8 mouse cellular contexts compared by ENCODE assay signal in the genomic region with DNA sequence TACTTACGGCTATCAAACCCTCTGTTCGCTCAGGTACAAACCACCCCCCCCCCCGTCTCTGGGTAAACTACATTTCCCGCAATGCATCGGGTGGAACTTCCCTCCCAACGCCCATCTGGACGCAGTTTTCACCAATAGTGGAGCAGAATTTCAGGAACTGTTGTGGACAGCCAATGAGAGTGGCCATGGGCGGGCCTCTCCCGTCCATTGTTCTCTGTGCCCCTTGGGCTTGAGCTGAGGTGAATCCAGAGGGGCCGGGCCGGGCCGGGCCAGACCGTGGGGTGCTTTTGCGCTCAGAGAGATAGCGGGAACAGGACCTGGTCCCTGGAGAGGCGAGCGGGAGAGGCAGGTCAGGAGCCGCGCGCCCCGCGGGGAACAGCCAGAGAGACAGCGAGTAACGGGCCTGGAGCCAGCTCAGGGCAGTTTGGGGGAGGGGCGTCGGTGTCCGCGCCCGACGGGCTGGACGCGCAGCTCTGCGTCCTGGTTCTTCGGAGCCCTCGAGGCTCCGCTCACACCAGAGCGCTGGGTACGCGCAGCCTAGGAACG. TPM values are rescaled to one million over a fixed set of nuclear protein-coding genes. Genes with fewer than 3 reads are reported as not detected.
DNase-seq lines count a peak whose midpoint lies in the region; ATAC-seq and TF ChIP-seq lines count a peak whose summit lies in the region.

Gene Zscan2, plus strand, starts transcription at position 192 of the 546 bp plus-strand sequence.

- peak within 1 kb of the TSS; percentile 72 for H3K27ac ChIP-seq in embryonic facial prominence, embryonic 13.5 days
- peak within 1 kb of the TSS; percentile 73 for H3K27ac ChIP-seq in kidney, adult 2 months (ENCODE audit: insufficient read depth, low read depth, low read length)
- H3K27ac ChIP-seq in limb, embryonic 12.5 days = peak within 1 kb of the TSS; percentile 85
- H3K27ac ChIP-seq in midbrain, embryonic 15.5 days = peak within 1 kb of the TSS; percentile 97
- peak within 1 kb of the TSS; percentile 69 for H3K27ac ChIP-seq in spleen, adult 2 months (ENCODE audit: insufficient read depth, low read length)

- TF ChIP-seq POLR2A in kidney, adult 2 months (IDR thresholded peaks at IDR 0.05; ENCODE audit: low read depth, low read length) = no peak
- no peak; the same call in 1 of the 2 replicates for TF ChIP-seq POLR2A in spleen, adult 2 months (IDR thresholded peaks at IDR 0.05; ENCODE audit: low read depth, low read length)

- peak; percentile 82 for DNase-seq in 3134 (ENCODE audit: extremely low read depth, insufficient read length, low spot score)
- DNase-seq in adrenal gland, postnatal 36 days = peak; percentile 90 to 91
- peak; percentile 92 to 96 for DNase-seq in heart, adult 18-20 months
- peak; percentile 97 for DNase-seq in kidney, adult 2 months
- DNase-seq in spleen, adult 2 months (ENCODE audit: low read depth in 1 of 2, low spot score in 2 of 2) = peak; percentile 85 to 88

- H3K9me3 ChIP-seq in embryonic facial prominence, embryonic 13.5 days = no peaks in the 10 kb centered on the region
- H3K9me3 ChIP-seq in limb, embryonic 12.5 days = no peaks in the 10 kb centered on the region
- H3K9me3 ChIP-seq in midbrain, embryonic 15.5 days = no peaks in the 10 kb centered on the region

- peaks cover 29% of the 10 kb centered on the region for H3K36me3 ChIP-seq in embryonic facial prominence, embryonic 13.5 days
- no peaks in the 10 kb centered on the region for H3K36me3 ChIP-seq in kidney, adult 2 months (ENCODE audit: control insufficient read depth, insufficient read depth, low read length)
- H3K36me3 ChIP-seq in limb, embryonic 12.5 days = peaks cover 29% of the 10 kb centered on the region
- H3K36me3 ChIP-seq in midbrain, embryonic 15.5 days (replicated peaks) = peaks cover 6% of the 10 kb centered on the region; the same call in 1 of the 2 replicates
- no peaks in the 10 kb centered on the region for H3K36me3 ChIP-seq in spleen, adult 2 months (ENCODE audit: control insufficient read depth, insufficient read depth, low read length)

- under 1% methylated on average over 40 of the region's 40 CpGs for WGBS in embryonic facial prominence, embryonic 13.5 days
- WGBS in kidney, adult 2 months = under 1% methylated on average over 40 of the region's 40 CpGs
- WGBS in limb, embryonic 12.5 days = under 1% methylated on average over 40 of the region's 40 CpGs
- WGBS in midbrain, embryonic 15.5 days = 0% methylated on average over 40 of the region's 40 CpGs
- under 1% methylated on average over 40 of the region's 40 CpGs for WGBS in spleen, adult 2 months

- peak within 1 kb of the TSS; percentile 97 for H3K9ac ChIP-seq in embryonic facial prominence, embryonic 13.5 days
- H3K9ac ChIP-seq in limb, embryonic 12.5 days (replicated peaks) = peak within 1 kb of the TSS; percentile 91
- H3K9ac ChIP-seq in midbrain, embryonic 15.5 days = peak within 1 kb of the TSS; percentile 99

- no peak for TF ChIP-seq CTCF in kidney, adult 2 months (conservative IDR thresholded peaks at IDR 0.05; ENCODE audit: insufficient read depth, insufficient read length, low read depth, low read length)
- no peak for TF ChIP-seq CTCF in spleen, adult 2 months (IDR thresholded peaks at IDR 0.05; ENCODE audit: extremely low read depth, insufficient read depth, insufficient read length, insufficient replicate concordance)

- peaks cover 36% of the 10 kb centered on the region for H3K4me1 ChIP-seq in embryonic facial prominence, embryonic 13.5 days
- peaks cover 12% of the 10 kb centered on the region for H3K4me1 ChIP-seq in kidney, adult 2 months (ENCODE audit: control insufficient read depth, insufficient read depth, low read length)
- peaks cover 25% of the 10 kb centered on the region for H3K4me1 ChIP-seq in limb, embryonic 12.5 days (replicated peaks)
- peaks cover 42% of the 10 kb centered on the region for H3K4me1 ChIP-seq in midbrain, embryonic 15.5 days
- H3K4me1 ChIP-seq in spleen, adult 2 months (ENCODE audit: control insufficient read depth, insufficient read depth, insufficient read length) = peaks cover 9% of the 10 kb centered on the region; the same call in 1 of the 2 replicates

- peak; percentile 98 for ATAC-seq in embryonic facial prominence, embryonic 13.5 days (ENCODE audit: insufficient number of reproducible peaks, insufficient read depth, low FRiP score, low TSS enrichment, low read depth)
- ATAC-seq in limb, embryonic 12.5 days (ENCODE audit: insufficient number of reproducible peaks, insufficient read depth, low FRiP score, low TSS enrichment, low read depth) = peak; percentile 98
- peak; percentile 98 for ATAC-seq in midbrain, embryonic 15.5 days (replicated peaks)

- no peaks in the 10 kb centered on the region for H3K27me3 ChIP-seq in embryonic facial prominence, embryonic 13.5 days
- no peaks in the 10 kb centered on the region for H3K27me3 ChIP-seq in kidney, adult 2 months (replicated peaks; ENCODE audit: control insufficient read depth, insufficient read depth, low read length)
- no peaks in the 10 kb centered on the region for H3K27me3 ChIP-seq in limb, embryonic 12.5 days
- H3K27me3 ChIP-seq in midbrain, embryonic 15.5 days (replicated peaks) = no peaks in the 10 kb centered on the region
- H3K27me3 ChIP-seq in spleen, adult 2 months (ENCODE audit: control insufficient read depth, insufficient read depth, low read length) = no peaks in the 10 kb centered on the region

- peak within 1 kb of the TSS; percentile 91 for H3K4me3 ChIP-seq in embryonic facial prominence, embryonic 13.5 days
- H3K4me3 ChIP-seq in kidney, adult 2 months (ENCODE audit: insufficient read depth, low read depth, low read length) = peak within 1 kb of the TSS; percentile 86
- H3K4me3 ChIP-seq in limb, embryonic 12.5 days (replicated peaks) = peak within 1 kb of the TSS; percentile 66
- H3K4me3 ChIP-seq in midbrain, embryonic 15.5 days = peak within 1 kb of the TSS; percentile 98
- H3K4me3 ChIP-seq in spleen, adult 2 months (ENCODE audit: extremely low read depth, insufficient read depth, insufficient read length) = peak within 1 kb of the TSS; percentile 92

- peak within 1 kb of the TSS; percentile 75 for H3K4me2 ChIP-seq in embryonic facial prominence, embryonic 13.5 days
- peak within 1 kb of the TSS; percentile 83 for H3K4me2 ChIP-seq in limb, embryonic 12.5 days
- H3K4me2 ChIP-seq in midbrain, embryonic 15.5 days = peak within 1 kb of the TSS; percentile 80

RNA-seq across cellular contexts. Expression of gene Zscan2, which starts in this region (rescaled TPM):
- total RNA-seq in adrenal gland, postnatal 36 days (2021) = 1 to 10 TPM; 4.7 to 6.2 TPM
- 3.3 and 3.9 TPM in 2 replicates for polyA plus RNA-seq in embryonic facial prominence, embryonic 13.5 days (2015; fragmentation: Nextera tagmentation; extraction: Ambion mirVana)
- total RNA-seq in heart, adult 18-20 months (2021) = 1 to 10 TPM; 3.7 to 6.4 TPM
- polyA plus RNA-seq in kidney, adult 2 months (2012; rRNA removed) = 5.2 and 5.4 TPM in 2 replicates
- polyA plus RNA-seq in limb, embryonic 12.5 days (2016; fragmentation: Nextera tagmentation; extraction: Ambion mirVana) = 5.1 and 6.2 TPM in 2 replicates
- 4.8 and 4.9 TPM in 2 replicates for polyA plus RNA-seq in midbrain, embryonic 15.5 days (2015; fragmentation: Nextera tagmentation; extraction: Ambion mirVana)
- 4.3 and 6.5 TPM in 2 replicates for polyA plus RNA-seq in spleen, adult 2 months (2012; rRNA removed)

Comparison
In these comparisons a context has a peak if more than half of its experiments do, and no peak if none do; other contexts are left out.
1. Peak in every context shown above with its lines: DNase-seq, ATAC-seq, H3K4me3 ChIP-seq and H3K27ac ChIP-seq.